Comparison of ENCODE assay signal across 22 mouse cellular contexts in genomic region chr12:104322454-104322853, GRCm38 (mm10). TPM values are rescaled to one million over a fixed set of nuclear protein-coding genes. Genes with fewer than 3 reads are reported as not detected.
"Had no signal": no experiment of that assay in that cellular context is flagged by ENCODE, and none has a peak within 500 bp of the region (broad histone marks: within the 10 kb centered on the region; RNA-seq: fewer than 3 reads in every experiment).

No protein-coding gene starts in this region.

- H3K4me2 ChIP-seq: liver, embryonic 11.5 days; liver, embryonic 13.5 days; liver, embryonic 15.5 days; midbrain, embryonic 11.5 days; midbrain, embryonic 13.5 days; midbrain, embryonic 15.5 days; neural tube, embryonic 12.5 days; stomach, embryonic 15.5 days had no signal

- ATAC-seq: liver, postnatal 0 days; midbrain, embryonic 13.5 days; midbrain, embryonic 15.5 days had no signal

- H3K27ac ChIP-seq: liver, embryonic 13.5 days; liver, embryonic 15.5 days; macrophage; midbrain, embryonic 13.5 days; midbrain, embryonic 15.5 days; neural tube, embryonic 12.5 days; stomach, embryonic 15.5 days; stomach, postnatal 0 days had no signal

- H3K4me1 ChIP-seq: liver, embryonic 13.5 days; liver, embryonic 15.5 days; midbrain, embryonic 13.5 days; midbrain, embryonic 15.5 days; neural tube, embryonic 12.5 days; stomach, embryonic 15.5 days had no signal

- DNase-seq: liver, embryonic 13.5 days; liver, postnatal 0 days; lung, postnatal 36 days; right cerebral cortex, postnatal 14 days; thymus, adult 18-20 months; thymus, postnatal 14 days; thymus, postnatal 36 days had no signal

- H3K4me3 ChIP-seq: liver, embryonic 13.5 days; liver, embryonic 15.5 days; megakaryocyte, embryonic 14.5 days; midbrain, embryonic 13.5 days; midbrain, embryonic 15.5 days; neural tube, embryonic 12.5 days; stomach, embryonic 15.5 days had no signal

- H3K36me3 ChIP-seq: liver, embryonic 13.5 days; liver, embryonic 15.5 days; midbrain, embryonic 13.5 days; midbrain, embryonic 15.5 days; neural tube, embryonic 12.5 days; stomach, embryonic 15.5 days had no signal

- H3K9ac ChIP-seq: liver, embryonic 13.5 days; liver, embryonic 15.5 days; liver, postnatal 0 days; midbrain, embryonic 13.5 days; midbrain, embryonic 15.5 days; neural tube, embryonic 12.5 days; stomach, embryonic 15.5 days had no signal

- H3K27me3 ChIP-seq: liver, embryonic 13.5 days; liver, embryonic 15.5 days; midbrain, embryonic 13.5 days; midbrain, embryonic 15.5 days; neural tube, embryonic 12.5 days; stomach, embryonic 15.5 days had no signal

- H3K9me3 ChIP-seq: liver, embryonic 13.5 days; liver, embryonic 15.5 days; megakaryocyte, embryonic 14.5 days; midbrain, embryonic 13.5 days; midbrain, embryonic 15.5 days; neural tube, embryonic 12.5 days; stomach, embryonic 15.5 days had no signal

RNA-seq across cellular contexts. Expression of gene Serpina3j, which starts 8.1 kb away (rescaled TPM):
- polyA plus RNA-seq: liver, embryonic 11.5 days; liver, embryonic 13.5 days; liver, embryonic 15.5 days; liver, postnatal 0 days; macrophage; midbrain, embryonic 11.5 days; midbrain, embryonic 13.5 days; midbrain, embryonic 15.5 days; midbrain, postnatal 0 days; neural tube, embryonic 12.5 days; neural tube, embryonic 14.5 days; spleen, adult 2 months; stomach, embryonic 15.5 days; testis, adult 2 months had no signal

RNA-seq across cellular contexts. Expression of gene Serpina3k, which starts 15.8 kb away (rescaled TPM):
- polyA plus RNA-seq: liver, embryonic 11.5 days; liver, embryonic 13.5 days; liver, embryonic 15.5 days; macrophage; midbrain, embryonic 11.5 days; midbrain, embryonic 13.5 days; midbrain, embryonic 15.5 days; midbrain, postnatal 0 days; neural tube, embryonic 12.5 days; neural tube, embryonic 14.5 days; stomach, embryonic 15.5 days; thymus, postnatal 0 days had no signal

RNA-seq across cellular contexts. Expression of gene Serpina3m, which starts 15.8 kb away (rescaled TPM):
- polyA plus RNA-seq: liver, embryonic 11.5 days; liver, embryonic 13.5 days; liver, embryonic 15.5 days; macrophage; midbrain, embryonic 11.5 days; midbrain, embryonic 13.5 days; midbrain, embryonic 15.5 days; midbrain, postnatal 0 days; neural tube, embryonic 12.5 days; neural tube, embryonic 14.5 days; spleen, adult 2 months; stomach, embryonic 15.5 days; testis, adult 2 months had no signal

RNA-seq across cellular contexts. Expression of gene Serpina3i, which starts 59.5 kb away (rescaled TPM):
- polyA plus RNA-seq: macrophage; midbrain, embryonic 13.5 days; midbrain, postnatal 0 days had no signal
